Mouse (Mus musculus) cortical plate, adult 2 months (tissue): ENCODE results near the gene Rhbg.

Source experiments
- CTCF ChIP-seq: fragments of 200-500 bp; IDR thresholded peaks from 2 replicates; pipeline ENCODE4 v1.5.1; 2011; ENCODE audit warnings: mild to moderate bottlenecking, control low read depth, low read length; ENCODE audit not compliant: insufficient read depth; ENCODE audit errors: extremely low read depth
- POLR2A ChIP-seq: fragments of 200-500 bp; IDR thresholded peaks from 2 replicates; pipeline ENCODE4 v1.6.1; 2011; ENCODE audit warnings: mild to moderate bottlenecking, low read length, control low read depth; ENCODE audit not compliant: insufficient read depth; ENCODE audit errors: extremely low read depth

GRCm38 (mm10) chr3:88244071-88244470 is 10.4 kb downstream of the Rhbg start:
- TF ChIP-seq CTCF (peak; percentile 90), POLR2A (no peak)
